Mouse (Mus musculus): ENCODE data around the gene Hic2.
A peak's percentile ranks its signal among the peaks of the same experiment; 100 is the strongest.
"Not testable (repeated sequence)": the region's sequence is repeated elsewhere in the genome, so short reads cannot be mapped to it uniquely, and the experiment has no call there.

Hic2 gene

GRCm38 (mm10) chr16:17232794-17233701 lies at the start of gene Hic2:
Hic2 (plus strand) TSS chr16:17233572.
- peak; percentile 93 for DNase-seq (ENCODE audit: low read depth, low spot score)

DNA sequence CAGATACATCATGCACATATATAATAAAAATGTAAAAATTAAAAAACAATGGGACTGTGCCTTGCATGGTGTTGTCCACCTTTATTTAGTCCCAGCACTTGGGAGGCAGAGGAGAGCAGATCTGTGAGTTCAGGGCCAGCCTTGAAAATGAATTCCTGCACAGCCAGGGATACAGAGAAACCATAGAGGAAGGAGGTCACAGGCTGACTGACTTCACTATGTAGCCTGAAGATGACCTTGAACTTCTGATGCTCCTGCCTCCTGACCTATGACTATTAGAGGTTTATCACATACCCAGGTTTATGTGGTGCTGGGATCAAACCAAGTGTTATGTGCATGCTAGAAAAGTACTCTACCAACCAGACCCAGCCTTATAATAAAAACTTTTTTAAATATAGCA lies 47.9 kb upstream of the Hic2 start:
- DNase-seq (ENCODE audit: low read depth, low spot score) = no peak

- DNase-seq (ENCODE audit: low read depth, low spot score) = no peak
Observed at GRCm38 (mm10) chr16:17193823-17194222, 39.5 kb upstream of the Hic2 start.

DNA sequence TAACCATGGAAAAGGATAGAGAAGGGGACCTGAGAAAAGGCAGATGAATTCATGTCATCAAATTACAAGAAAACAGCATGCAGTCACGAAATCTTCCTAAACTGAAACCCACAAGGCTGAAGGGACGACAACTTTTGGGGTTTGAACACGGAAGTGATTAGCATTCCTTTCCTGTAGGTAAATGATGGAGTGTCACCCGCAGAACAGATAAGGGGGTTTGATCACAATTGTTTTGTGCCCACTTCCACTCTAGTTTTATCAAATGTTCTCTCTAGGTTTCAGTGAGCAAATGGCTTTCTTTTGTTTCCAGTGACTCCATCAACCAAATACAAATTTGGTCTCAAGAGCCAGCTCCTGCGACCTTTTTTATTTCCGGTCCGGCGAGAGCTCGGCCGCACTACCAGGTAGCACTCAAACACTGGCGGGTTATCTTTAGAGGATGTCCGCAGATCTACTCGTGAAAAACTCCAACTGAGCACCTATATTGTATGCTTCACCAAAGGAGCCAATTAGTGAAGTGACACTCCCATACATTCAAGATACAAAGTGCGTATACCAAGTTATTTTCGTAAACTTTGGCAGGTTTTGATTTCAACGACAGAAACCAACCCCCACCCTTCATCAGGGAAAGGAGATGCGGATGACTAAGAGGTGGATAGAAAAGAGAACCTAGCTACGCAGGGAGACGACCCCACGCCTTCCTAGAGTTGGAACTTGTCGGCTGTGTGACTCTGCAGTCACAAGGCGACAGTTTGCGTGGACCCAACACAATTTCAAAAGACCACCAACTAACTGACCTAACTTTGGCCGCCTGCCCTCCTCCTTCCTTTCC lies 33.0 kb upstream of the Hic2 start:
- peak; percentile 41 for DNase-seq (ENCODE audit: low read depth, low spot score)

- DNase-seq (ENCODE audit: low read depth, low spot score) = peak; percentile 89
Observed at GRCm38 (mm10) chr16:17200953-17201707, 32.2 kb upstream of the Hic2 start.

DNA sequence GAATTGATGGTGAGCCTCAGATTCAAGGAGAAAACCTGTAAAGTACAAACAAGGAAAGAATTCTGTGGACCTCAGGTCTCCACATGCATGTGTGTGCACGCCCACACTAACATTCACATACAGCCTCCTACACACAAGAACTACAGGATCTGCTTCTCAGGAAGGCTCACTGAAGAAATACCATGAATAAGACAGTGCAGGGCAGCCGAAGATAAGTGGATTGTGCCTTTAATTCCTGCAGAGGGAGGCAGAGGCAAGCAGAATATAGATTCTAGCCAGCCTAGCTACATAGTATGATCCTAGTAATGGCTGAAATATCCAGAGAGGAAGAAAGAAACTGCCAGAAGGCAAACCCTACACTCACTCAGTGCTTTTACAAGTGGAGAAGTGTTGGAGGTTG lies 31.4 kb upstream of the Hic2 start:
- DNase-seq (ENCODE audit: low read depth, low spot score) = peak; percentile 45

DNA sequence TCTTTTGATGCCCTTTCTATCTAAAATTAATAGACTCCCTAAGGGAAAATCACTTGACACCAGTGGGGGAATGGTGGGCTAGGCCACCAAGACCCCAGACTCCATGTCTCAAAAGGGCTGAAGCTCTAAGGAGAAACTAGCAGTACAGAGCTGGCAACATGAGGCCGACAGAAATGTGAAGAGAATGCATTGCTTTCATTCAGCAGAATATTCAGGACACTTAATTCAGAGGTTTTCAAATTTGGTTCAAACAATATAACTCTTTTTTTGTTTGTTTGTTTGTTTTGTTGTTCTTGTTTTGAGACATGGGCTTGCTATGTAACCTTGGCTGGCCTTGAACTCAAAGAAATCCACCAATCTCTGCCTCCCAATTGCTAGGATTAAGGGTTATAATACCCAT lies 30.8 kb upstream of the Hic2 start, which contains the start of gene Ube2l3:
Gene Ube2l3, minus strand, starts transcription at position 101 of the 400 bp plus-strand sequence.
- no peak for DNase-seq (ENCODE audit: low read depth, low spot score)

GRCm38 (mm10) chr16:17204990-17205389 lies 28.4 kb upstream of the Hic2 start:
- peak; percentile 86 for DNase-seq (ENCODE audit: low read depth, low spot score)

- peak; percentile 90 for DNase-seq (ENCODE audit: low read depth, low spot score)
Observed at GRCm38 (mm10) chr16:17208389-17209361, 24.7 kb upstream of the Hic2 start, which contains the start of gene Rimbp3. Rimbp3 (plus strand) TSS chr16:17208603.

GRCm38 (mm10) chr16:17209404-17209960 lies 23.9 kb upstream of the Hic2 start:
- peak; percentile 38 for DNase-seq (ENCODE audit: low read depth, low spot score)

DNA sequence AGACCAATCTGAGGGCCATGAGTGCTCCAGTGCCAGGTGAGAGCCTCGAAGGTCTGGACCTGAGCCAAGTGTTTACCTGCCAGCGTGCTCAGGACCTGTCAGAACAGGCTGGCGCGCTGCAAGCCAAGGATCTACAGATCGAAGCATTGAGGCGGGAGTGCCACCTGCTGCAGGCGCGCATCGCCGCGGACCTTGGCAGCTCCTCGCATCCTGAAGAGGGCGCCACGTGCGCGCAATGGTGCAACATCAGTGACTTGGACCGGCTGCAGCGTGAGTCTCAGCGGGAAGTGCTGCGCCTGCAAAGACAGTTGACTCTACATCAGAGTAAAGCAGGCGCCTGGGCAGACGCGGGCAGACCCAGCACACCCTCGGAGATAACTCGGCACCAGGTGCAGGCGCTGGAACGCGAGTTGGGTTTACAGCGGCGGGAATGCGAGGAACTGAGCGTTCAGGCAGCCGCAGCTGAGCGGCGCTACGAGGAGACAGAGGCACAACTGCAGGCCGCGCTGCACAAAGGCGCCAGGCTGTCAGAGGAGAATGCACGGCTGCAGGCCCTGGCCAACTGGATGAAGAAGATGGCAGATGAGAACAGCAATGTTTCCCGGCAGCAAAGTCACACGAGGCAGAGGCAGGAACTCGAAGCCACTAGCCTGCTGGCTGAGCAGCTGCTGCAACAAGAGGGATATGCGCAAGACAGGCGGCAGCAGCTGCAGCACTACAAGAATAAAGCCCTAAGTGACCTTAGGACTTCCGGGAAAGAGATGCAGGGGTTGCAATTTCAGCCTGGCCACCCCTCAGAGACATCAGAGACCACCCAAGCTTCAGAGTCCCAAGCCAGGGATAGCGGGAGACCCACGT lies 23.2 kb upstream of the Hic2 start:
- DNase-seq (ENCODE audit: low read depth, low spot score) = peak; percentile 95

GRCm38 (mm10) chr16:17216934-17217633 lies 16.3 kb upstream of the Hic2 start:
- no peak for DNase-seq (ENCODE audit: low read depth, low spot score)

- DNase-seq (ENCODE audit: low read depth, low spot score) = no peak
Observed at GRCm38 (mm10) chr16:17220127-17220733, 13.1 kb upstream of the Hic2 start.

DNA sequence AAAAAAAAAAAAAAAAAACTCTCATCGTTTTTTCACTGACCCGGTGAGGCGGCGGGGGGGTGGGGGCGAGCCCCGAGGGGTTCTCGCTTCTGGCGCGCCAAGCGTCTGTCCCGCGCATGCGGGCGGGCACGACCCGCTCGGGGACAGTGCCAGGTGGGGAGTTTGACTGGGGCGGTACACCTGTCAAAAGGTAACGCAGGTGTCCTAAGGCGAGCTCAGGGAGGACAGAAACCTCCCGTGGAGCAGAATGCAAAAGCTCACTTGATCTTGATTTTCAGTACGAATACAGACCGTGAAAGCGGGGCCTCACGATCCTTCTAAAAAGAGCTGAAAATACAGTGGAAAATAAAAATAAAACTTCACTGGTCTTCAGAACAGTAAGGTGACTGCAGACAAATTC lies 11.2 kb upstream of the Hic2 start:
- DNase-seq (ENCODE audit: low read depth, low spot score) = peak; percentile 89

- DNase-seq (ENCODE audit: low read depth, low spot score) = no peak
Observed at GRCm38 (mm10) chr16:17225584-17225983, 7.8 kb upstream of the Hic2 start.

DNA sequence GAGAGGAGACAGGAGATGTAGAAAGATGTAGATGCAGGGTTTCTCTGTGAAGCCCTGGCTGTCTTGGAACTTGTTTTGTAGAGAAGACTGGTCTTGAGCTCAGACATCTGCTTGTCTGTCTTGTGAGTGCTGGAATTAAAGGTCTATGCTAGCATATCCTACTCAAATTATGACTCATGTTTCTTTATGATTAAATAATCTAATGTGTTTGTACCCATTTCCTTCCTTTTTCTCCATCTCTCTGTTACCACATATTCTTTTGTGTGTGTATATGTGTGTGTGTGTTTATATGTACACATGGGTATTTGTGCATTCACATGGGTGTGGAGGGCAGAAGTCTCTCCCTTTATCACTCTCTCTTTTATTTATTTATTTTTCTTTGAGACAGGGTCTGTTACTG lies 6.9 kb upstream of the Hic2 start:
- no peak for DNase-seq (ENCODE audit: low read depth, low spot score)

- not testable (repeated sequence) for DNase-seq (ENCODE audit: low read depth, low spot score)
Observed at GRCm38 (mm10) chr16:17231523-17231922, 1.8 kb upstream of the Hic2 start.
